8 mouse cellular contexts compared by ENCODE assay signal in the genomic region with DNA sequence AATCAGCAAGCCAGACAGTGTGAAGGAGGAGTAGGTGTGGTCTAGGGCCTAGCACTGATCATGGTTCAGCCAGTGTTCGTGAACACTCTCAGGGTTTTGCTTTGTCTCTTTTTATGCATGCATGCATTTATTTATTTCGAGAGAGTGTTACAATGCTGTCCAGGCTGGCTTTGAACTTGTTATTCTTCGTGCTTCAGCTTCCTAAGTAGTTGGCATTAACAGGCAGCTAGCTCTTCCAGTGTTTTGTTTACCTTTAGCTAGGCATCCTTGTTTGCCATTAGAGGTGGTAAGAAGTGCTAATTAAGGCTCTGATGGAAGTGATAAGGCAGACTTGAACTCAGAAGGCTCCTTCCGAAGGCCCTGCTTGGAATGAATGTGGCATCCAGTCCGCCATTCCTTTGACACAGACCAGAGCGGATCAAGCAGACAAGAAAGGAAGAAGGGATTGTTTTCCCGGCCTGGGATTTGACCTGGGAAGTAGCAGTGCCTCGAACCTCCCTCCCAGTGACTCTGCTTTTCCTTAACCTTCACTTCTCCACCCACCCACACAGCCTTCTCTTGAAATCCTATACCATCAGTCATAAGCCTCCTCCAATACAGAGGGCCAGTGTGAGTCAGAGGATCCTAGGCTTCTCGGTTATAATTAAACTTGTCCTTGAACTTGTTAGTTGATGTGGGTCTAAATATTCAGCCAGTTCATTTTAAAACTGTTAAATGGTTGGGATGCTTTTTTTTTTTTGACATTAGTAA. TPM values are rescaled to one million over a fixed set of nuclear protein-coding genes. Genes with fewer than 3 reads are reported as not detected.
A peak's percentile ranks its signal among the peaks of the same experiment; 100 is the strongest.
DNase-seq lines count a peak whose midpoint lies in the region; ATAC-seq and TF ChIP-seq lines count a peak whose summit lies in the region.

No protein-coding gene starts in this region.

- H3K4me2 ChIP-seq in neural tube, embryonic 11.5 days (ENCODE audit: low read depth), result peak overlapping the region; percentile 42
- H3K4me2 ChIP-seq in limb, embryonic 13.5 days (replicated peaks), result peak overlapping the region; percentile 76
- peak overlapping the region; percentile 27; the same call in 1 of the 2 replicates for H3K4me2 ChIP-seq in stomach, postnatal 0 days (replicated peaks; ENCODE audit: low read depth)

- no peaks in the 10 kb centered on the region for H3K36me3 ChIP-seq in neural tube, embryonic 11.5 days (ENCODE audit: control insufficient read depth, insufficient read depth, low read length)
- peaks cover 35% of the 10 kb centered on the region for H3K36me3 ChIP-seq in erythroblast, embryonic 14.5 days (ENCODE audit: control insufficient read depth)
- no peaks in the 10 kb centered on the region; the same call in 1 of the 2 replicates for H3K36me3 ChIP-seq in limb, embryonic 13.5 days
- no peaks in the 10 kb centered on the region for H3K36me3 ChIP-seq in stomach, postnatal 0 days (ENCODE audit: control insufficient read depth, insufficient read depth, low read length)

- H3K9ac ChIP-seq in neural tube, embryonic 11.5 days (ENCODE audit: low read length), result no peak overlapping the region
- peak overlapping the region; percentile 89 for H3K9ac ChIP-seq in limb, embryonic 13.5 days
- H3K9ac ChIP-seq in stomach, postnatal 0 days (ENCODE audit: low read length), result no peak overlapping the region

- no peaks in the 10 kb centered on the region for H3K9me3 ChIP-seq in neural tube, embryonic 11.5 days (ENCODE audit: control insufficient read depth, low read length)
- H3K9me3 ChIP-seq in erythroblast, embryonic 14.5 days (ENCODE audit: control insufficient read depth, low read length), result no peaks in the 10 kb centered on the region
- H3K9me3 ChIP-seq in limb, embryonic 13.5 days, result no peaks in the 10 kb centered on the region
- H3K9me3 ChIP-seq in stomach, postnatal 0 days (ENCODE audit: control insufficient read depth, low read length), result no peaks in the 10 kb centered on the region

- H3K4me3 ChIP-seq in neural tube, embryonic 11.5 days (ENCODE audit: low read depth, low read length), result peak overlapping the region; percentile 85; the same call in 1 of the 2 replicates
- H3K4me3 ChIP-seq in erythroblast, embryonic 14.5 days (replicated peaks), result peak overlapping the region; percentile 78
- peak overlapping the region; percentile 85 for H3K4me3 ChIP-seq in limb, embryonic 13.5 days
- no peak overlapping the region for H3K4me3 ChIP-seq in stomach, postnatal 0 days (ENCODE audit: low read depth, low read length)

- H3K27ac ChIP-seq in neural tube, embryonic 11.5 days (ENCODE audit: low read depth, low read length), result no peak overlapping the region
- no peak overlapping the region for H3K27ac ChIP-seq in limb, embryonic 13.5 days
- H3K27ac ChIP-seq in stomach, postnatal 0 days (replicated peaks), result no peak overlapping the region

- intact Hi-C loops in left cerebral cortex, postnatal 4 days (cut with DNase I), result no loop called here

- H3K27me3 ChIP-seq in neural tube, embryonic 11.5 days (ENCODE audit: control insufficient read depth, insufficient read depth, low read length), result no peaks in the 10 kb centered on the region
- H3K27me3 ChIP-seq in erythroblast, embryonic 14.5 days (ENCODE audit: control insufficient read depth), result no peaks in the 10 kb centered on the region
- H3K27me3 ChIP-seq in limb, embryonic 13.5 days, result no peaks in the 10 kb centered on the region
- H3K27me3 ChIP-seq in stomach, postnatal 0 days (ENCODE audit: control insufficient read depth, insufficient read depth, low read length), result no peaks in the 10 kb centered on the region

- no peak for DNase-seq in neural tube, embryonic 11.5 days (ENCODE audit: low spot score)
- DNase-seq in neural tube, embryonic 10.5 days (ENCODE audit: extremely low spot score, low spot score), result no peak
- DNase-seq in stomach, postnatal 0 days (ENCODE audit: low spot score), result no peak
- DNase-seq in left cerebral cortex, postnatal 4 days, result no peak
- no peak for DNase-seq in gastrocnemius, adult 8-10 months (ENCODE audit: low spot score in 2 of 2)
- DNase-seq in adrenal gland, adult 8-10 months, result no peak

- WGBS in neural tube, embryonic 11.5 days, result 51% methylated on average over 9 of the region's 9 CpGs
- 37% methylated on average over 9 of the region's 9 CpGs for WGBS in limb, embryonic 13.5 days
- 41% methylated on average over 9 of the region's 9 CpGs for WGBS in stomach, postnatal 0 days

- peaks cover 7% of the 10 kb centered on the region; the same call in 1 of the 2 replicates for H3K4me1 ChIP-seq in neural tube, embryonic 11.5 days (ENCODE audit: control insufficient read depth, insufficient read depth, low read length)
- peaks cover 76% of the 10 kb centered on the region for H3K4me1 ChIP-seq in erythroblast, embryonic 14.5 days (ENCODE audit: control insufficient read depth)
- peaks cover 37% of the 10 kb centered on the region for H3K4me1 ChIP-seq in limb, embryonic 13.5 days
- 0 out of 2 replicates have a peak, but pooled peaks cover 4% of the 10 kb centered on the region for H3K4me1 ChIP-seq in stomach, postnatal 0 days (replicated peaks; ENCODE audit: control insufficient read depth, insufficient read depth)

- TF ChIP-seq EP300 in stomach, postnatal 0 days (optimal IDR thresholded peaks at IDR 0.05), result no peak

- no peak for TF ChIP-seq CTCF in stomach, postnatal 0 days (IDR thresholded peaks at IDR 0.05; ENCODE audit: low read depth)

- ATAC-seq in neural tube, embryonic 11.5 days (ENCODE audit: insufficient read depth, low FRiP score, low TSS enrichment), result no peak
- no peak for ATAC-seq in limb, embryonic 13.5 days (ENCODE audit: low FRiP score, low read depth)
- ATAC-seq in stomach, postnatal 0 days (ENCODE audit: low FRiP score, low TSS enrichment), result no peak

RNA-seq across cellular contexts. Expression of a gene that starts 1.7 kb away (rescaled TPM):
- polyA plus RNA-seq in neural tube, embryonic 11.5 days (2014; fragmentation: Nextera tagmentation; extraction: Ambion mirVana), result 21.2 and 21.7 TPM in 2 replicates
- polyA plus RNA-seq in erythroblast, embryonic 14.5 days (2012), result 0.23 and 0.25 TPM in 2 replicates
- 15.2 and 16.8 TPM in 2 replicates for polyA plus RNA-seq in limb, embryonic 13.5 days (2015; fragmentation: Nextera tagmentation; extraction: Ambion mirVana)
- 13.7 and 13.9 TPM in 2 replicates for polyA plus RNA-seq in stomach, postnatal 0 days (2015; fragmentation: Nextera tagmentation; extraction: Ambion mirVana)
- total RNA-seq in left cerebral cortex, postnatal 4 days (2021), result 10 to 100 TPM; 20.1 to 20.3 TPM
- 10 to 100 TPM in 1 of 4 experiments, 1 to 10 TPM in 3; 9.1 to 11.9 (median 9.6) TPM for total RNA-seq in gastrocnemius, adult 8-10 months (2022)
- 10 to 100 TPM; 33.2 to 42.6 (median 37.3) TPM for total RNA-seq in adrenal gland, adult 8-10 months (2022)

RNA-seq across cellular contexts. Expression of a gene that starts 28.9 kb away (rescaled TPM):
- polyA plus RNA-seq in neural tube, embryonic 11.5 days (2014; fragmentation: Nextera tagmentation; extraction: Ambion mirVana), result 487 and 490 TPM in 2 replicates
- polyA plus RNA-seq in erythroblast, embryonic 14.5 days (2012), result 12.6 and 13.1 TPM in 2 replicates
- polyA plus RNA-seq in limb, embryonic 13.5 days (2015; fragmentation: Nextera tagmentation; extraction: Ambion mirVana), result 562 and 563 TPM in 2 replicates
- polyA plus RNA-seq in stomach, postnatal 0 days (2015; fragmentation: Nextera tagmentation; extraction: Ambion mirVana), result 661 and 725 TPM in 2 replicates
- 100 to 1,000 TPM; 301 to 319 TPM for total RNA-seq in left cerebral cortex, postnatal 4 days (2021)
- 100 to 1,000 TPM; 169 to 214 (median 203) TPM for total RNA-seq in gastrocnemius, adult 8-10 months (2022)
- total RNA-seq in adrenal gland, adult 8-10 months (2022), result 100 to 1,000 TPM; 411 to 520 (median 488) TPM

RNA-seq across cellular contexts. Expression of a gene that starts 37.0 kb away (rescaled TPM):
- polyA plus RNA-seq in neural tube, embryonic 11.5 days (2014; fragmentation: Nextera tagmentation; extraction: Ambion mirVana), result 1.1 and 1.4 TPM in 2 replicates
- 0.01 TPM in 2 replicates for polyA plus RNA-seq in erythroblast, embryonic 14.5 days (2012)
- polyA plus RNA-seq in limb, embryonic 13.5 days (2015; fragmentation: Nextera tagmentation; extraction: Ambion mirVana), result 0.57 and 0.64 TPM in 2 replicates
- 1.4 and 1.8 TPM in 2 replicates for polyA plus RNA-seq in stomach, postnatal 0 days (2015; fragmentation: Nextera tagmentation; extraction: Ambion mirVana)
- total RNA-seq in left cerebral cortex, postnatal 4 days (2021), result 1 to 10 TPM in 1 of 2 experiments, under 1 TPM in 1; 0.88 to 1.7 TPM
- 1 to 10 TPM; 1.9 to 3.3 (median 2.4) TPM for total RNA-seq in gastrocnemius, adult 8-10 months (2022)
- 10 to 100 TPM in 3 of 4 experiments, 1 to 10 TPM in 1; 9.5 to 12.0 (median 10.8) TPM for total RNA-seq in adrenal gland, adult 8-10 months (2022)

RNA-seq across cellular contexts. Expression of a gene that starts 40.0 kb away (rescaled TPM):
- polyA plus RNA-seq in neural tube, embryonic 11.5 days (2014; fragmentation: Nextera tagmentation; extraction: Ambion mirVana), result 46.6 and 49.3 TPM in 2 replicates
- polyA plus RNA-seq in erythroblast, embryonic 14.5 days (2012), result 0.21 and 1.0 TPM in 2 replicates
- 41.5 and 42.4 TPM in 2 replicates for polyA plus RNA-seq in limb, embryonic 13.5 days (2015; fragmentation: Nextera tagmentation; extraction: Ambion mirVana)
- polyA plus RNA-seq in stomach, postnatal 0 days (2015; fragmentation: Nextera tagmentation; extraction: Ambion mirVana), result 26.7 and 27.3 TPM in 2 replicates
- total RNA-seq in left cerebral cortex, postnatal 4 days (2021), result 10 to 100 TPM; 38.9 to 39.9 TPM
- total RNA-seq in gastrocnemius, adult 8-10 months (2022), result 10 to 100 TPM; 63.1 to 73.6 (median 71.3) TPM
- total RNA-seq in adrenal gland, adult 8-10 months (2022), result 10 to 100 TPM; 61.4 to 94.8 (median 70.7) TPM

Comparison
In these comparisons a context has a peak if more than half of its experiments do, and no peak if none do; other contexts are left out.
1. RNA of a gene that starts 1.7 kb away (polyA plus RNA-seq): 21.2 to 21.7 TPM in neural tube, embryonic 11.5 days, 15.2 to 16.8 TPM in limb, embryonic 13.5 days and 13.7 to 13.9 TPM in stomach, postnatal 0 days; 0.23 to 0.25 TPM in erythroblast, embryonic 14.5 days; every median in the first group is over 10 times any median in the second.
2. RNA of a gene that starts 28.9 kb away (polyA plus RNA-seq): 661 to 725 TPM in stomach, postnatal 0 days, 562 to 563 TPM in limb, embryonic 13.5 days and 487 to 490 TPM in neural tube, embryonic 11.5 days; 12.6 to 13.1 TPM in erythroblast, embryonic 14.5 days; every median in the first group is over 10 times any median in the second.
3. Peak in every context shown above with its lines, with median percentiles within 50 percentile points of each other: H3K4me2 ChIP-seq.